Mouse (Mus musculus): ENCODE data around the gene Il1rn.

Gene Il1rn

GRCm38 (mm10) chr2:24382456-24383230 is 46.0 kb downstream of the Il1rn start:
- DNase-seq, result peak; percentile 17 to 26

DNA sequence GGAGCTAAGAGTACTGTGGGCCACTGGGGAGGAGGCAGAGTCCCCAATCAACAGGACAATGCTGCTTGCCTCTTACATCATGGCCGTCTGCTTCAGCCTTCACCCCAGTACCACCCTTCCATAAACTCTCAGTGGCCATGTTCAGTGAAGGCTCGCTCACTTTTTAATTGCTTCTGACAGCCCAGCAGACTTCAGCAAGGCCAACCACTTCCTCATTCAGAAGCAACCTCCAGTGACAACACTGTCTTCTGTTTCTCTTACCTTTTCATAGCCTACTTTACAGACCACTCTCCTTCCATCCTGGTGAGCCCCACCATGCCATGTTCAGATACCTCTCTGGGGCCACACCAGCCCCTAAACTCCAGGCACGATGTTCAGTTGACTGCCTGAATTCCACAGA is 47.0 kb downstream of the Il1rn start:
- no peak for DNase-seq

GRCm38 (mm10) chr2:24384393-24384792 is 47.7 kb downstream of the Il1rn start:
- no peak for DNase-seq

DNA sequence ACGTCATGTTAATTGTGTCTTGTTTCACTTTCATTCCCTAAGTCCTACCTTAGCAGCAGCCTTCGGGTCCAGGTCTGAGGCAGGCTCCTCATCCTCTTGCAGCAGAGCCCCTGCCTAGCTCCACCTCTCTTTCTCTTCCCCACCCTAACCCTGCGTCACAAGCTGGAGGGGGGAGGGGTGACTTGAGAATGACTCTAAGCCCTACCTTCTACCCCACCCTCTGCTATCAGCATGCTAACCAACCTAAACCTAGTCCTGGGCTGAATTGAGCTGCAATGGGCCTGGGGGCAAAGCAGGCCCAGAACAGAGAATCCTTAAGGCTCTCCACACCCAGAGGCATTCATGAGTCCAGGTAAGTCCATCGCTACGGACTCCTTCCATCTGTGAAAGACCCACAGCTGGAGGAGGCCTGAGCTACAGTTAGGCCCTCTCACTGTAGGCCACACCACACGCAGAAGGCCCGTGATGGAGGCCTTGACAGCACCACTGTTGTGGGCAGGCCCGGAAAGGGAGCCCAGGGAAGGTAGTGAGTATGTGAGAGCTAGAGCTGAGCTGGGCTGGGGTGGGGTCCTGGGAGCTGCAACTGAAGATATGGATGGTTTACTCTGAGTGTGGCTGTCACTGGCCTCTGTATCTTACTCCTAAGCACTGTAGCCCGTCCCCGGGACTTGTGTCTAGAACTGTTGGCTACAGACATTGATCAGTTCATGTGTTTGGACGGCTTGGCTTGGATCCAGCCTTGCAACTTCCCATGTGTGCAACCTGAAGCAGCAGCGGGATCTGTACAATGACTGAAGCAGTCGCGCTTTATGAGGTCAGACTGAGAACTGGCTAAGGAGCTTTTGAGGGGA is 48.7 kb downstream of the Il1rn start:
- DNase-seq, result peak; percentile 81 to 89

GRCm38 (mm10) chr2:24386158-24386963 is 49.7 kb downstream of the Il1rn start:
- DNase-seq, result peak; percentile 86 to 91

GRCm38 (mm10) chr2:24386964-24387320 is 50.3 kb downstream of the Il1rn start:
- peak; percentile 30 to 36 for DNase-seq

DNA sequence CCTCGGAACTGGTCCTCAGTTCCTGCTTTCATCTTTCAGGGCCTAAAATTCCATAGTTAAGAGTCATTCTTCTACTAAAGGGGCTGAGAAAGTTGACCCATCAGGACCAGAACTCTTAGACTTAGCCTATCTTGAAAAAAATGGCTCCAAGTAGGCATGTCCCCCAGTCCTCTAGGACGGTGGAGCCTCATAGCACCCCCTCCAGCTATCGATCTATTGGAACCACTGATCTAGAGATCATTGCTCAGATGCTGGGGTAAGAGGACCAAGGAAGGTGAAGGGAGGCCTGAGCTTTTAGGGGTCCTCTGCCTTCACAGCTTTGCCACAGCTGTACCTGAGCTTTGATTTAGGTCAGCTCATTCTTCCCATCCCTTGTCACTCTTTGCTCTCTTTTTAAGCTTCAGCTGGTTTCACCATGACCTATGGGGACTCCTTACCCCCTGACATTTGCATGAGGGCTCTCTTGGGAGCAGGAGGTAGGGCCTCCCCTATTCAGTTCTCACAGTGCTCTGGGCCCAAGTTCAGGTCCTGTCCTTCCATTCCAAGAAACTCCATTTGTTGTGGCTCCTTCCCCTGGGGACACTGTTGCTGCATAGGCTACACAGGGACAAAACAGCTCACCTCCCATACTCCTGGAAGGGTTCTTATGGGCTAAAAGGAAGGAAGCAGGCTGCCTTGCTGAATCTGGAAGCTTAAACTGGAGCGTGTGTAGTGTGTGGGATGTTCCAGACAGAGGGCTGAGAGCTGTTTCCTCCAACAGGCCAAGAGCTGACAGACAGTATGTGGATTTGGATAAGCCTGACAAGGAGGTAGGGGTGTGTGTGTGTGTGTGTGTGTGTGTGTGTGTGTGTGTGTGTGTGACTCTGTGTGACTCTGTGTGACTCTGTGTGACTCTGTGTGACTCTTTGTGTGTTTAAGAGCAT is 51.0 kb downstream of the Il1rn start:
- DNase-seq, result no peak

- DNase-seq, result no peak
These were observed 56.6 kb downstream of the Il1rn start for GRCm38 (mm10) chr2:24393251-24393650.

DNA sequence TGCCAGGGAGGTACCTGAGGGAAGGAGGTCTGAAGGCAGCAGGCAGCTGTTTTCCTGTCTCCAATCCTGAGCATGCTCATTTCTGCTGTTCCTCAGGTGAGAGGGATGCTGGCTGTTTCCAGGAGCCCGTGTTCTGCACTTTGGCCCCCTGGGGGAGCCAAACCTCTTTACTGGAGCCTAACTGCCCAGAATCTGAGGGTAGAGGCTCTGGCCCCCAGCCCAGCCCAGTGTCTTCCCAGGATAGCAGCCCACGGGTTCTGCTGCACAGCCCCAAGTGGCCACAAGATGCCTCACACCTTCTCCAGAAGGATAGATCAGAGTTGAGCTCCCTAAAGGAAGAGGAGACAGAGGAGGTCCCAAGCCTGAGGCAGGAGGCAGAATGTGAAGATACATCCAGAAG is 60.5 kb downstream of the Il1rn start:
- DNase-seq, result no peak

DNA sequence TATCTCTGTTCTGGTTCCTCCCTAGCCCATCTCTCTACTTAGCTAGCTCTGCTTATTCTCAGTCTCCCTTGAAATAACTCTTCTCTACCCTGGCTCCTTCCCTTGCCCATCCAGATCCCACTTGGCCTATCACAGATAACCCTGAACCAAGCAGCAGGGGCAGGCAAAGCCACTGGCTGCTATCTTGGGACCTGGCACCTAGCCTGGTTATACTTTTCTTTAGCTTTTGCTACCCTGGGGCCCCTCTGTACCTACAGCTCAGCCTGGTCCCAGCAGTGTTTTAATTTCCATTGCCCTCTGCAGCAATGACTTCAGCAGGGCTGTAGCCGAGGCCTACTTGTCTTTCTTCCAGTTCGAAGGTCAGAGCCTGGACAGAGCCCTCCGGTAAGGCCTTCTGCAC is 64.1 kb downstream of the Il1rn start:
- no peak for DNase-seq
